Mouse (Mus musculus) myocyte (in vitro differentiated cells): Measurements from ENCODE around the gene Steap3.

ENCODE experiments used
- CEBPB ChIP-seq: IDR thresholded peaks from 2 replicates; pipeline ENCODE4 v1.6.1; 2011; ENCODE audit warnings: mild to moderate bottlenecking, moderate library complexity; ENCODE audit not compliant: poor library complexity, insufficient read depth, severe bottlenecking
- MYOD1 ChIP-seq, 3 experiments: IDR thresholded peaks; one replicate each; pipeline ENCODE4 v1.6.1; 2011; ENCODE audit warnings: control low read depth in 2 of 3, low read depth in 2 of 3, mild to moderate bottlenecking in 2 of 3, moderate library complexity in 1 of 3; ENCODE audit not compliant: insufficient read length in 2 of 3, control insufficient read depth in 1 of 3
- USF1 ChIP-seq: IDR thresholded peaks from one replicate; pipeline ENCODE4 v1.6.1; 2011; ENCODE audit warnings: low read depth, mild to moderate bottlenecking, control low read depth, moderate library complexity

GRCm38 (mm10) chr1:120176313-120176712 lies 96.2 kb downstream of the Steap3 start:
- TF ChIP-seq USF1, result no peak
- no peak for TF ChIP-seq CEBPB
- TF ChIP-seq MYOD1 (IDR thresholded peaks at IDR 0.05; ENCODE audit: control insufficient read depth in 1 of 3, insufficient read length in 2 of 3, low read depth in 2 of 3), result no peak
